Mouse (Mus musculus) hindbrain, embryonic 15.5 days (tissue): ENCODE data around the gene Trpm5. TPM values are rescaled to one million over a fixed set of nuclear protein-coding genes. Genes with fewer than 3 reads are reported as not detected.

Experiments
- ATAC-seq: fragments of 200-750 bp; cut with Nextera tagmentation; 2 replicates; pipeline ENCODE4 v1.8.0; 2017; ENCODE audit warnings: low read depth, moderate number of reproducible peaks, moderate TSS enrichment; ENCODE audit not compliant: low FRiP score
- H3K27ac ChIP-seq: fragments of 300-500 bp; sonication (generic); replicated peaks from 2 replicates; pipeline ENCODE4 v1.5.1; 2015; ENCODE audit warnings: mild to moderate bottlenecking, inconsistent platforms
- H3K27me3 ChIP-seq: fragments of 300-500 bp; sonication (generic); 2 replicates; pipeline ENCODE4 v1.6.1; 2015; ENCODE audit warnings: control low read depth, inconsistent platforms
- H3K36me3 ChIP-seq: fragments of 300-500 bp; sonication (generic); 2 replicates; pipeline ENCODE4 v1.6.1; 2015; ENCODE audit warnings: control low read depth, inconsistent platforms
- H3K4me1 ChIP-seq: fragments of 300-500 bp; sonication (generic); replicated peaks from 2 replicates; pipeline ENCODE4 v1.6.1; 2015; ENCODE audit warnings: control low read depth, inconsistent platforms
- H3K4me2 ChIP-seq: fragments of 300-500 bp; sonication (generic); 2 replicates; pipeline ENCODE4 v1.6.1; 2015; ENCODE audit warnings: moderate library complexity, mild to moderate bottlenecking, inconsistent platforms
- H3K4me3 ChIP-seq: fragments of 300-500 bp; sonication (generic); 2 replicates; pipeline ENCODE4 v1.5.1; 2015; ENCODE audit warnings: mild to moderate bottlenecking, inconsistent platforms
- H3K9ac ChIP-seq: fragments of 300-500 bp; sonication (generic); 2 replicates; pipeline ENCODE4 v1.6.1; 2015; ENCODE audit warnings: inconsistent platforms
- H3K9me3 ChIP-seq: fragments of 300-500 bp; sonication (generic); 2 replicates; pipeline ENCODE4 v1.6.1; 2016; ENCODE audit warnings: control low read depth, inconsistent platforms
- WGBS: fragments of 180-500 bp; shearing (Covaris S2); methylation state at CpG from one replicate; pipeline ENCODE4 v1.1.7; 2015; 5-methylcytosine and 5-hydroxymethylcytosine counted together
- polyA plus RNA-seq: library from polyadenylated mRNA; unstranded; fragments of >200 nt; fragmentation: Nextera tagmentation; extraction: Ambion mirVana; gene quantifications from 2 replicates; pipeline ENCODE4 v1.2.1, GENCODE M21; 2015

The Trpm5 gene
- polyA plus RNA-seq, 1 experiment from 2014 or later: 2.7 TPM

GRCm38 (mm10) chr7:143044049-143044825 lies 50.2 kb downstream of the Trpm5 start:
- no peak overlapping the region for H3K27ac ChIP-seq
- H3K4me2 ChIP-seq: no peak overlapping the region
- no peak overlapping the region for H3K9ac ChIP-seq
- no peaks in the 10 kb centered on the region for H3K9me3 ChIP-seq
- H3K36me3 ChIP-seq: no peaks in the 10 kb centered on the region
- no peak overlapping the region for H3K4me3 ChIP-seq
- ATAC-seq: no peak
- H3K27me3 ChIP-seq: no peaks in the 10 kb centered on the region
- 0 out of 2 replicates have a peak, but pooled peaks cover 3% of the 10 kb centered on the region for H3K4me1 ChIP-seq
- WGBS: 95% methylated on average over 2 of the region's 2 CpGs

- no peak overlapping the region for H3K4me3 ChIP-seq
- H3K4me2 ChIP-seq: no peak overlapping the region
- WGBS: 86% methylated on average over 3 of the region's 3 CpGs
- H3K36me3 ChIP-seq: no peaks in the 10 kb centered on the region
- ATAC-seq: no peak
- H3K9ac ChIP-seq: no peak overlapping the region
- no peak overlapping the region for H3K27ac ChIP-seq
- H3K9me3 ChIP-seq: no peaks in the 10 kb centered on the region
- H3K27me3 ChIP-seq: no peaks in the 10 kb centered on the region
- H3K4me1 ChIP-seq: 0 out of 2 replicates have a peak, but pooled peaks cover 3% of the 10 kb centered on the region
Measured at GRCm38 (mm10) chr7:143042897-143043300, 51.5 kb downstream of the Trpm5 start.

- 0 out of 2 replicates have a peak, but pooled peaks cover 2% of the 10 kb centered on the region for H3K36me3 ChIP-seq
- H3K9ac ChIP-seq: no peak overlapping the region
- no peaks in the 10 kb centered on the region for H3K9me3 ChIP-seq
- no peak overlapping the region for H3K4me2 ChIP-seq
- no peak overlapping the region for H3K4me3 ChIP-seq
- no peak for ATAC-seq
- 48% methylated on average over 3 of the region's 3 CpGs for WGBS
- H3K27ac ChIP-seq: no peak overlapping the region
- H3K27me3 ChIP-seq: no peaks in the 10 kb centered on the region
- H3K4me1 ChIP-seq: 0 out of 2 replicates have a peak, but pooled peaks cover 3% of the 10 kb centered on the region
Measured at GRCm38 (mm10) chr7:143042089-143042488, 52.4 kb downstream of the Trpm5 start.

- ATAC-seq: no peak
- Histone ChIP-seq H3K4me3 (no peak overlapping the region), H3K27me3 (no peaks in the 10 kb centered on the region), H3K9ac (no peak overlapping the region), H3K4me2 (no peak overlapping the region), H3K36me3 (0 out of 2 replicates have a peak, but pooled peaks cover 6% of the 10 kb centered on the region), H3K4me1 (0 out of 2 replicates have a peak, but pooled peaks cover 3% of the 10 kb centered on the region), H3K27ac (no peak overlapping the region), H3K9me3 (no peaks in the 10 kb centered on the region)
- 83% methylated on average over 3 of the region's 3 CpGs for WGBS
Measured at GRCm38 (mm10) chr7:143041138-143041822, 53.2 kb downstream of the Trpm5 start.

- Histone ChIP-seq H3K27ac (no peak overlapping the region), H3K9me3 (no peaks in the 10 kb centered on the region), H3K36me3 (peaks cover 7% of the 10 kb centered on the region; the same call in 1 of the 2 replicates), H3K9ac (no peak overlapping the region), H3K4me3 (no peak overlapping the region), H3K4me1 (0 out of 2 replicates have a peak, but pooled peaks cover 3% of the 10 kb centered on the region), H3K4me2 (no peak overlapping the region), H3K27me3 (no peaks in the 10 kb centered on the region)
- ATAC-seq: no peak
- WGBS: 95% methylated on average over 3 of the region's 3 CpGs
Measured at GRCm38 (mm10) chr7:143040561-143040960, 53.9 kb downstream of the Trpm5 start.

- H3K4me2 ChIP-seq: no peak overlapping the region
- H3K36me3 ChIP-seq: peaks cover 26% of the 10 kb centered on the region
- no peak overlapping the region for H3K27ac ChIP-seq
- H3K27me3 ChIP-seq: no peaks in the 10 kb centered on the region
- no peak for ATAC-seq
- H3K9me3 ChIP-seq: no peaks in the 10 kb centered on the region
- 92% methylated on average over 3 of the region's 3 CpGs for WGBS
- no peak overlapping the region for H3K4me3 ChIP-seq
- no peak overlapping the region for H3K9ac ChIP-seq
- H3K4me1 ChIP-seq: 0 out of 2 replicates have a peak, but pooled peaks cover 3% of the 10 kb centered on the region
Measured at GRCm38 (mm10) chr7:143038174-143038931, 56.1 kb downstream of the Trpm5 start.

GRCm38 (mm10) chr7:143037306-143037705 lies 57.1 kb downstream of the Trpm5 start:
- Histone ChIP-seq H3K9me3 (no peaks in the 10 kb centered on the region), H3K4me3 (no peak overlapping the region), H3K27me3 (no peaks in the 10 kb centered on the region), H3K27ac (no peak overlapping the region), H3K36me3 (peaks cover 35% of the 10 kb centered on the region), H3K9ac (no peak overlapping the region), H3K4me2 (no peak overlapping the region), H3K4me1 (0 out of 2 replicates have a peak, but pooled peaks cover 3% of the 10 kb centered on the region)
- ATAC-seq: no peak
- 91% methylated on average over 4 of the region's 4 CpGs for WGBS

GRCm38 (mm10) chr7:143036787-143037186 lies 57.7 kb downstream of the Trpm5 start:
- H3K27ac ChIP-seq: no peak overlapping the region
- no peak overlapping the region for H3K4me2 ChIP-seq
- H3K4me3 ChIP-seq: no peak overlapping the region
- H3K9me3 ChIP-seq: no peaks in the 10 kb centered on the region
- peaks cover 35% of the 10 kb centered on the region for H3K36me3 ChIP-seq
- no peak overlapping the region for H3K9ac ChIP-seq
- 0 out of 2 replicates have a peak, but pooled peaks cover under 1% of the 10 kb centered on the region for H3K4me1 ChIP-seq
- ATAC-seq: no peak
- H3K27me3 ChIP-seq: no peaks in the 10 kb centered on the region
- 84% methylated on average over 3 of the region's 3 CpGs for WGBS

- Histone ChIP-seq H3K4me1 (no peaks in the 10 kb centered on the region), H3K4me2 (no peak overlapping the region), H3K9ac (no peak overlapping the region), H3K27me3 (no peaks in the 10 kb centered on the region), H3K9me3 (no peaks in the 10 kb centered on the region), H3K4me3 (no peak overlapping the region), H3K27ac (no peak overlapping the region), H3K36me3 (peaks cover 41% of the 10 kb centered on the region)
- no peak for ATAC-seq
- WGBS: 93% methylated on average over 8 of the region's 8 CpGs
Measured at GRCm38 (mm10) chr7:143034519-143035450, 59.7 kb downstream of the Trpm5 start.

GRCm38 (mm10) chr7:143034112-143034511 lies 60.3 kb downstream of the Trpm5 start:
- Histone ChIP-seq H3K4me3 (no peak overlapping the region), H3K4me1 (no peaks in the 10 kb centered on the region), H3K27ac (no peak overlapping the region), H3K9me3 (no peaks in the 10 kb centered on the region), H3K9ac (no peak overlapping the region), H3K27me3 (no peaks in the 10 kb centered on the region), H3K36me3 (peaks cover 41% of the 10 kb centered on the region), H3K4me2 (no peak overlapping the region)
- WGBS: 88% methylated on average over 2 of the region's 2 CpGs
- no peak for ATAC-seq

- H3K9ac ChIP-seq: no peak overlapping the region
- H3K36me3 ChIP-seq: peaks cover 44% of the 10 kb centered on the region
- H3K4me1 ChIP-seq: no peaks in the 10 kb centered on the region
- H3K27ac ChIP-seq: no peak overlapping the region
- no peaks in the 10 kb centered on the region for H3K9me3 ChIP-seq
- H3K4me3 ChIP-seq: no peak overlapping the region
- H3K4me2 ChIP-seq: no peak overlapping the region
- H3K27me3 ChIP-seq: no peaks in the 10 kb centered on the region
- 79% methylated on average over 4 of the region's 4 CpGs for WGBS
- no peak for ATAC-seq
Measured at GRCm38 (mm10) chr7:143033581-143033980, 60.9 kb downstream of the Trpm5 start.
